Mouse (Mus musculus): Measurements from ENCODE around the gene Topaz1. TPM values are rescaled to one million over a fixed set of nuclear protein-coding genes. Genes with fewer than 3 reads are reported as not detected.
A peak's percentile ranks its signal among the peaks of the same experiment; 100 is the strongest.
"Not testable (repeated sequence)": the region's sequence is repeated elsewhere in the genome, so short reads cannot be mapped to it uniquely, and the experiment has no call there.

The Topaz1 gene
- total RNA-seq, 4 experiments from 2014 or later, result not detected

- DNase-seq (ENCODE audit: low spot score in 2 of 2), result no peak
Measured at GRCm38 (mm10) chr9:122810212-122810611, 63.1 kb downstream of the Topaz1 start.

DNA sequence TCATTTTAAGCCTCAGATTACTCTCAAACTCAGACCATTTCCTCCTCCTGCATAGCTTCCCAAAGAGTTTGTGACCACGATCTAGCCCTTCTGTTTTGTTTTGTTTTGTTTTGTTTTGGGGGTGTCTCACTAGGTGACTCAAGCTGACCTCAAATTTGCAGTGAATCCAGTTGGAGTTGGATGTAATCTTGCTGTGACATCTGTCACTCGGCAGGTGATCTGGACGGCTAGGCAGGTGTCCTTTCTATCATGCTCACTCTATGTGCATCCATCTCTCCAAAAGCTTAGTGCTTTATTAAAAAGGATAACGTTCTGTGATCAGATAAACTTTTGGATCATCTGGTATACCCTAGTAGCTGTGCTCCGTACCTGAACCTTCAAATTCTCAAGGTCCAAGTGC, 65.2 kb downstream of the Topaz1 start:
- DNase-seq (ENCODE audit: low spot score in 2 of 2), result no peak

- no peak for DNase-seq (ENCODE audit: low spot score in 2 of 2)
Measured at GRCm38 (mm10) chr9:122814775-122815174, 67.6 kb downstream of the Topaz1 start.

GRCm38 (mm10) chr9:122815239-122815851, 68.2 kb downstream of the Topaz1 start:
- DNase-seq (ENCODE audit: low spot score in 2 of 2), result no peak

DNA sequence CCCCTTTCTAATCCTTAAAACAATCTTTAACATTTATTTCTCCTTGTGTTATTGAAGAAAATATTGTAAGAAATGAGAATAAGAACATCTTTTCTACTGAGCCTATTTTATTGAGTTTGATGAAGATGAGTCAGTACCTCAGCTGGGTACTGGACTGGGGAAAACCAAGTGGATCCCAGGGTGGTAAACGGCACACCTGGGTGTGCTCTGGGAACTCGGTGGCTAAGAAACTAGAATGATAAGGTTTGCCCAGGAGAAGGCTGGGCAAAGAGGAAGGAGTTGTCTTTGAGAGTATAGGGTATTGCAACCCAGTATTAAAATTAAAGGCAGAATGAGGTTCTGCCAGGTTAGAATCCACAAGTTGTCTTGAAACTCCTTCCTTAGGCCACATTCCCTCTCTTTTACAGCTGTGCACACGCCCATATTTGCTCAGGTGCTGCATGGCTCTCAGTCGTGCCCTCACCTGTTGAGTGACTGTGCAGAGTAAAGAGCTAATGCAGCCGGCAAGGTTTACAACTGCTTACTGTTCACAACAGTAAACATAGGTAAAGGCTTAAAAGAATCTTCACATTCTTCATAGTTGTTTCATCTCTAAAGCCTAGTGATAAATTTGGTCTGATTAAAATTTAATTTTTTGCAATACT, 76.3 kb downstream of the Topaz1 start:
- no peak for DNase-seq (ENCODE audit: low spot score in 2 of 2)

DNA sequence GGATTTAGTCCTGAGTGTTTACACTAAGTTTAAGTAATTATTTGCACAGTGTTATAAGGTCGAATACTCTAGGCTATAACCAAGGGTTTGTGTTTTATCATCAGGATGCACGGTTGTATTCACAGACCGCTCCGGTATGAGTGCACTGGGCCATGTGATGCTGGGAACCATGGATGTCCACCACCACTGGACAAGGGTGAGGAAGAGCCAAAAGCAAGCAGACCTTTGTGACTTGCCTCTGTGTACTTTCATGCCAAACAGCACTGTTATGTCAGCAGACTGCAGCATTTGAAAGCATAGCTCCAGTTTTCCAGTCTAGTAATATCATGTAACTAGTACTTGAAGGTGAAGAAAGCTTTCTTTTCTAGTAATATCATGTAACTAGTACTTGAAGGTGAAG, 79.6 kb downstream of the Topaz1 start:
- DNase-seq (ENCODE audit: low spot score in 2 of 2), result no peak

- no peak for DNase-seq (ENCODE audit: low spot score in 2 of 2)
Measured at GRCm38 (mm10) chr9:122829826-122830380, 82.8 kb downstream of the Topaz1 start.

- DNase-seq (ENCODE audit: low spot score in 2 of 2), result no peak
Measured at GRCm38 (mm10) chr9:122836126-122836525, 89.0 kb downstream of the Topaz1 start.

GRCm38 (mm10) chr9:122836790-122837189, 89.6 kb downstream of the Topaz1 start:
- DNase-seq (ENCODE audit: low spot score in 2 of 2), result peak; percentile 20 to 28

DNA sequence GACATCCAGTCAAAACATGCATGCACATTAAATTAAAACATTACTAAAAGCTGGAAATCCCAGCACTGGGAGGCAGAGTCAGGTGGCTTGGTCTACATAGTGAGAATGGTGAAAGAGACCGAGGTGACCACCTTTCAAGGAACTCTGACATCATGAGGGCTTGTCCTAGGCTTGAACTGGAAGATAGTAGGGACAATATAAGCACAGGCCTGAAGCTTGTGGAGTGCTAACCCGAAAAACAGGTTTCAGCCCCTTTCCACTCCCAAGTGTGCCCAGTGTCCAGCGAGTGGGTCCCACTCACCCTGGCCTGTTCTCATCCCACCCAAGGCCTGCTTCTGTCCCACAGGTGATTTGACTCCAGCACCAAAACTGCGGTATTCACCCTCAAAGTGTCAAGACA, 90.1 kb downstream of the Topaz1 start:
- no peak for DNase-seq (ENCODE audit: low spot score in 2 of 2)

- DNase-seq (ENCODE audit: low spot score in 2 of 2), result no peak
Measured at GRCm38 (mm10) chr9:122837680-122838079, 90.5 kb downstream of the Topaz1 start.

DNA sequence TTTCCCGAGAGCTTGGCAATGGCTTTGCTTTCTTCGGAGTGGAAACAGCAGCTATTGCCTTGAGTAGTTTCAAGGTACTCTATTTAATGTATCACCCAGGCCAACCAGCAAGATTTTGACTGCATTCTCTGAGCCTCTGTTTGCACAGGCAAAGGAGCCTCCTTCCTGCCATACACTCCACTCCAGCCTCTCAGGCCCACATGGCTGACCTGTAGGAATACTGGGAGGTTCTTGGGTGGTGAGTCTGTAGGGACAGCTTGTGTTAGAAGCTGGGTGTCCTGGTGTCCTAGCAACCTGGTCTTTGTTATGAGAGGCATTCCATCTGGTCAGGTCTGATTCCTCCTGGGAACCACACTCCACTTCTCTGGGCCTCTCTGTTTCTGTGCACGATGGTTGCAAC, 96.6 kb downstream of the Topaz1 start, which contains the start of gene Gm35549:
Gene Gm35549, minus strand, starts transcription at position 276 of the 400 bp plus-strand sequence.
- DNase-seq (ENCODE audit: low spot score in 2 of 2), result no peak

GRCm38 (mm10) chr9:122845621-122846020, 98.5 kb downstream of the Topaz1 start:
- DNase-seq (ENCODE audit: low spot score in 2 of 2), result no peak

DNA sequence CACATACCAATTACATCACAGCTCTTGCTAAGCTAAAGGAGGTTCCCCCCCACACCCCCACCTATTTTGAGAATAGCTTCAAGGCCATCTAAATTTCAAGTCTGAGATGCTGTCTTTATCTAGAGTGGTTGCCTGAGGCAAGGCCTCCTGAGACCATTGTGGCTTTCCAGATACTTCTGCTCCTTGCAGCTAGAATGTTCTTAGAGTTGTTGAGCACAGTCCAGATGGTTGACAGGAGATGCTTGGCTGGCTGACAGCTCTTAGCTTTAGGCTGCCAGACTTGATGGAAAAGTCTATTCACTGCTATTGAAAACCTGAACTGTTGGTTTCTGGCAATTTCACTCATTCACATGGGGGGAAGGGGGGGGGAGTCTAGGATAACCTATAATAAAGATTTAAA, 99.0 kb downstream of the Topaz1 start:
- peak in 1 of 2 experiments; percentile 37 for DNase-seq (ENCODE audit: low spot score in 2 of 2)

DNA sequence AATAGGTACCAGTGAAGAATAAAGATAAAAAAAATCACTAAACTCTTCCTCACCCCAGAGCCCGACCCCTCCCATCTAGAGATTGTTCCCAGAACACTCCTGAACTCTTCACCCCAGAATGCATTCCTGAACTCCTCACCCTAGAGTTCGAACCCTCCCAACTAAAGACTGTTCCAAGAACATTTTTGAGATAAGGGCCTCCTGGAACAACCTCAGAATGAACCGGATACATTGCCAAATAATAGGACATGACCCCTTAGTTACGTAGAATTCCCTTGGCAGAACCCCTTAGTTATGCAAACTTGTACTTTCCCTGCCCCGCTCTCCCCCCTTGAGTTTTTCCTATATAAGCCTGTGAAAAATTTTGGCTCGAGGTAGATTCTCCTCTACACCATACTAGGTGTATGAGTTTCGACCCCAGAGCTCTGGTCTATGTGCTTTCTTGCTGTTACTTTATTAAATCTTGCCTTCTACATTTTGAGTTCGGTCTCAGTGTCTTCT, 100.7 kb downstream of the Topaz1 start:
- DNase-seq (ENCODE audit: low spot score in 2 of 2), result not testable (repeated sequence)

Other genes starting within 250 kb of the Topaz1 start
- 10 to 100 TPM; 17.3 to 19.4 (median 18.7) TPM for gene Tcaim, start 58.2 kb downstream of the Topaz1 start, total RNA-seq (2022)
- not detected for gene Gm35549, start 96.7 kb downstream of the Topaz1 start, total RNA-seq (2022)
- 100 to 1,000 TPM; 161 to 172 (median 163) TPM for gene Zfp445, start 118.7 kb downstream of the Topaz1 start, total RNA-seq (2022)
- gene Zkscan7, start 138.3 kb downstream of the Topaz1 start, total RNA-seq (2022), result 1 to 10 TPM; 5.1 to 5.7 (median 5.5) TPM
- 1 to 10 TPM; 6.2 to 9.3 (median 8.3) TPM for gene Zfp105, start 175.7 kb downstream of the Topaz1 start, total RNA-seq (2022)
- gene 1110059G10Rik, start 203.7 kb downstream of the Topaz1 start, total RNA-seq (2022), result 10 to 100 TPM; 20.1 to 23.4 (median 21.1) TPM
- 1 to 10 TPM; 1.0 to 1.6 (median 1.0) TPM for gene Kif15, start 203.7 kb downstream of the Topaz1 start, total RNA-seq (2022)